Mouse (Mus musculus) lung, adult 2 months (tissue): ENCODE results near the gene Carmil1.

Experiments used
- CTCF ChIP-seq: fragments of 200-500 bp; IDR thresholded peaks from 2 replicates; pipeline ENCODE4 v1.5.1; 2011; ENCODE audit warnings: mild to moderate bottlenecking, low read length, control low read depth; ENCODE audit not compliant: insufficient read depth
- POLR2A ChIP-seq: fragments of 200-500 bp; IDR thresholded peaks from 2 replicates; pipeline ENCODE4 v1.6.1; 2011; ENCODE audit warnings: low read depth, mild to moderate bottlenecking, control low read depth, low read length, borderline replicate concordance; ENCODE audit errors: extremely low read depth

DNA sequence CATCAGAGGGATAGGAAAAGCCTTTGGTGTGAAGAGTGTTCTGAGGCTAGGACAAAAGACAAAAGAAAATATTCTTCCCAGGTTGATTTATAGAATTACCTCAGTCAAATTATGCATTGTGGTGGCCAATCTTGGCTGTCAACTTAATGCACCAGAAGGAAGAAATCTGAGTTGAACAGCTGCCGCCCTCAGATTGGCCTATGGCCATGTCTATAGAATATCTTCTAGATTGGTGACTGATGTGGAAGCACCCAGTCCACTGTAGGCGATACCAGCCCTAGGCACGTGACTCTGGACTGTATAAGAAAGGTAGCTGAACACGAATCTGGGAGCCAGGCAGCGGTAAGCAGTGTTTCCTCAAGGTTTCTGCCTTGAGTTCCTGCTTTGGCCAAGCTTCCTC is 134.1 kb downstream of the Carmil1 start:
- TF ChIP-seq CTCF (no peak), POLR2A (no peak)
